ENCODE assay signal across 9 mouse cellular contexts in the genomic region with DNA sequence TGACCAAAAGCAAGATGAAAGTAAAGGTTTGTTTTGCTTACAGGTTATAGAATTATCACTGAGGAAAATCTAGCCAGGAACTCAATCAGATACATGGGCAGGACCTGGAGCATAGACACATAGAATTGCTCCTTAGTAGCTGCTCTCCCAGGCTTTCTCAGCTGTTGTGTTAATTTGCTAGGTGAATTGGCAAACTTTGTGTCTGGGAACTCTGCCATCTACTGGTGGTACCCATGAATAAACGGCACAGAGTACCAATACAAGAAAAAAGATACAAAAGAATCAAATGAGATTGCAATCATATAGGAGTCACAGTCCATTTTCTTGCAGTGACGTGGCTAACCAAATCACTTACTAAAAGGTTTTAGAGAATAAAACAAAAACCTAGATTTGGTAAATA.
DNase-seq lines count a peak whose midpoint lies in the region; ATAC-seq and TF ChIP-seq lines count a peak whose summit lies in the region.
"Had no signal": no experiment of that assay in that cellular context is flagged by ENCODE, and none has a peak within 500 bp of the region (broad histone marks: within the 10 kb centered on the region; RNA-seq: fewer than 3 reads in every experiment).

No protein-coding gene starts in this region.

- DNase-seq in kidney, adult 2 months: peak; percentile 13
- peak; percentile 2 for DNase-seq in CD4-positive helper T cell, adult 2 months (ENCODE audit: low read depth, low spot score)
- peak; percentile 29 for DNase-seq in MEL (ENCODE audit: low read depth, low spot score)
- DNase-seq in forelimb bud, embryonic 11.5 days (ENCODE audit: low read depth, low spot score): peak; percentile 20
- DNase-seq in spleen, postnatal 36 days (ENCODE audit: low spot score in 2 of 2): no peak
- no peak for DNase-seq in frontal cortex, postnatal 10 days (ENCODE audit: low spot score in 2 of 2)
- DNase-seq: thymus, postnatal 14 days had no signal

- no peak overlapping the region for H3K27ac ChIP-seq in kidney, adult 2 months (ENCODE audit: insufficient read depth, low read depth, low read length)
- H3K27ac ChIP-seq in kidney, embryonic 15.5 days: no peak overlapping the region
- H3K27ac ChIP-seq in MEL (ENCODE audit: control insufficient read depth, low read depth, low read length): no peak overlapping the region
- H3K27ac ChIP-seq: limb, embryonic 13.5 days had no signal

- H3K4me1 ChIP-seq in kidney, adult 2 months (ENCODE audit: control insufficient read depth, insufficient read depth, low read length): no peaks in the 10 kb centered on the region
- H3K4me1 ChIP-seq in kidney, embryonic 15.5 days: no peaks in the 10 kb centered on the region
- no peaks in the 10 kb centered on the region for H3K4me1 ChIP-seq in MEL (ENCODE audit: control insufficient read depth in 1 of 2, insufficient read depth in 2 of 2, low read length in 2 of 2)
- H3K4me1 ChIP-seq: limb, embryonic 13.5 days had no signal

- no peak overlapping the region for H3K4me2 ChIP-seq in kidney, embryonic 15.5 days
- H3K4me2 ChIP-seq: limb, embryonic 13.5 days had no signal

- no peak for ATAC-seq in kidney, embryonic 15.5 days (replicated peaks; ENCODE audit: low FRiP score)

- no peak for TF ChIP-seq POLR2A in kidney, adult 2 months (IDR thresholded peaks at IDR 0.05; ENCODE audit: low read depth, low read length)
- no peak for TF ChIP-seq POLR2A in MEL (IDR thresholded peaks at IDR 0.05; ENCODE audit: control insufficient read depth in 1 of 2, insufficient read depth in 1 of 2, low read depth in 1 of 2, low read length in 2 of 2, poor library complexity in 1 of 2)

- H3K4me3 ChIP-seq in kidney, adult 2 months (ENCODE audit: insufficient read depth, low read depth, low read length): no peak overlapping the region
- no peak overlapping the region for H3K4me3 ChIP-seq in kidney, embryonic 15.5 days (replicated peaks)
- no peak overlapping the region for H3K4me3 ChIP-seq in MEL (ENCODE audit: control insufficient read depth in 1 of 2, insufficient read depth in 1 of 2, low read depth in 2 of 2, low read length in 2 of 2)
- H3K4me3 ChIP-seq: limb, embryonic 13.5 days had no signal

- no peaks in the 10 kb centered on the region for H3K79me2 ChIP-seq in MEL (ENCODE audit: control insufficient read depth, insufficient read depth, low read length, poor library complexity)

- no peaks in the 10 kb centered on the region for H3K27me3 ChIP-seq in kidney, adult 2 months (replicated peaks; ENCODE audit: control insufficient read depth, insufficient read depth, low read length)
- H3K27me3 ChIP-seq in kidney, embryonic 15.5 days: no peaks in the 10 kb centered on the region
- H3K27me3 ChIP-seq in MEL (ENCODE audit: control insufficient read depth in 1 of 2, insufficient read depth in 2 of 2, low read length in 2 of 2): no peaks in the 10 kb centered on the region
- H3K27me3 ChIP-seq: limb, embryonic 13.5 days had no signal

- 58% methylated on average over 2 of the region's 2 CpGs for WGBS in kidney, adult 2 months
- 59% methylated on average over 2 of the region's 2 CpGs for WGBS in kidney, embryonic 15.5 days

- H3K36me3 ChIP-seq in kidney, adult 2 months (ENCODE audit: control insufficient read depth, insufficient read depth, low read length): no peaks in the 10 kb centered on the region
- no peaks in the 10 kb centered on the region for H3K36me3 ChIP-seq in kidney, embryonic 15.5 days
- no peaks in the 10 kb centered on the region for H3K36me3 ChIP-seq in MEL (ENCODE audit: control insufficient read depth in 1 of 2, insufficient read depth in 2 of 2, low read length in 2 of 2)
- H3K36me3 ChIP-seq: limb, embryonic 13.5 days had no signal

- H3K9ac ChIP-seq in kidney, embryonic 15.5 days: no peak overlapping the region
- no peak overlapping the region for H3K9ac ChIP-seq in MEL (ENCODE audit: control insufficient read depth, low read depth, low read length, poor library complexity, severe bottlenecking)
- H3K9ac ChIP-seq: limb, embryonic 13.5 days had no signal

- TF ChIP-seq CTCF in kidney, adult 2 months (conservative IDR thresholded peaks at IDR 0.05; ENCODE audit: insufficient read depth, insufficient read length, low read depth, low read length): 0 out of 2 replicates have a peak, but pooled peaks have one; percentile 1
- TF ChIP-seq CTCF in MEL (IDR thresholded peaks at IDR 0.05 in 2 of 3, conservative IDR thresholded peaks at IDR 0.05 in 1 of 3; ENCODE audit: control insufficient read depth in 1 of 3, insufficient read depth in 1 of 3, low read depth in 2 of 3, low read length in 3 of 3, poor library complexity in 1 of 3, severe bottlenecking in 1 of 3): peak; percentile 20 to 49 (median 32); a peak in 4 of 6 replicates

- TF ChIP-seq EP300 in MEL (IDR thresholded peaks at IDR 0.05; ENCODE audit: low read depth in 1 of 2, low read length in 2 of 2): no peak

- peak; percentile 27 for TF ChIP-seq RAD21 in MEL (IDR thresholded peaks at IDR 0.05; ENCODE audit: low read depth, low read length)

- H3K9me3 ChIP-seq in kidney, embryonic 15.5 days (replicated peaks): no peaks in the 10 kb centered on the region
- no peaks in the 10 kb centered on the region for H3K9me3 ChIP-seq in MEL (replicated peaks; ENCODE audit: insufficient read depth, low read length)
- H3K9me3 ChIP-seq: limb, embryonic 13.5 days had no signal

TF ChIP-seq in MEL, 35 proteins besides CTCF, POLR2A, EP300 and RAD21:
- TF ChIP-seq CHD2 (IDR thresholded peaks at IDR 0.05; ENCODE audit: low read length) (no peak), POLR2AphosphoS5 (IDR thresholded peaks at IDR 0.05; ENCODE audit: borderline replicate concordance, low read depth, low read length) (no peak), SMC3 (IDR thresholded peaks at IDR 0.05; ENCODE audit: low read depth, low read length) (peak; percentile 57), ZC3H11A (IDR thresholded peaks at IDR 0.05; ENCODE audit: low read depth, low read length) (no peak)

Comparison
In these comparisons a context has a peak if more than half of its experiments do, and no peak if none do; other contexts are left out.
1. DNase-seq: peak in kidney, adult 2 months (single experiment), CD4-positive helper T cell, adult 2 months (single experiment), MEL (single experiment) and forelimb bud, embryonic 11.5 days (single experiment); none in spleen, postnatal 36 days (0 of 2) and frontal cortex, postnatal 10 days (0 of 2).